Mouse (Mus musculus): ENCODE measurements at regions not wholly inside any gene's neighbourhood (a gene's known extent, or its start where the extent isn't known, plus 50 kb on each side); places are given as distances from the start of the nearest gene placed in this dataset.
"Not testable (repeated sequence)": the region's sequence is repeated elsewhere in the genome, so short reads cannot be mapped to it uniquely, and the experiment has no call there.

- no peak for DNase-seq (ENCODE audit: low read depth, low spot score)
Observed at GRCm38 (mm10) chr11:92228855-92229254, 651.5 kb upstream of the Kif2b start.

- no peak for DNase-seq (ENCODE audit: low read depth, low spot score)
Observed at GRCm38 (mm10) chr11:92208980-92209548, 631.7 kb upstream of the Kif2b start.

GRCm38 (mm10) chr11:92178393-92178792, 601.0 kb upstream of the Kif2b start:
- DNase-seq (ENCODE audit: low read depth, low spot score): not testable (repeated sequence)

DNA sequence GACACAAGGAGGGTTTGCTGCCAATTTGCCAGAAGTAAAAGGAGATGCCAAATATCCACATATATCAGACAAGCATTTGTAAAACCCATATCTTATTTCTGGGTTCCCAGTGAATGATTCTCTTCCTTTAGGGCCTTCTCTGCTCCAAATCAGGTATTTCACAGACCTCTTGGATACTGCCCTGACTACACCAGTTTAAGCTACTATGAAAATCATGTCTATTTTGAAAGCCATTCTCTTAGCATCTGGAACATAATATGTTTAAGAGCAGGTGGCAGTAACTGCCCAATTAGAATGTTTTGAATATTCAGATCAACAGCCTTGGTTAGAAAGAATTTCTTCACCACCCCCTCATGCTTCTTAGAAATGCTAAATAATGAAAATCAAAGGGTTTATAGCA, 575.8 kb upstream of the Kif2b start:
- no peak for DNase-seq (ENCODE audit: low read depth, low spot score)

- no peak for DNase-seq (ENCODE audit: low read depth, low spot score)
Observed at GRCm38 (mm10) chr11:92135677-92136076, 558.3 kb upstream of the Kif2b start.

- DNase-seq (ENCODE audit: low read depth, low spot score): no peak
Observed at GRCm38 (mm10) chr11:92134891-92135590, 557.7 kb upstream of the Kif2b start.

DNA sequence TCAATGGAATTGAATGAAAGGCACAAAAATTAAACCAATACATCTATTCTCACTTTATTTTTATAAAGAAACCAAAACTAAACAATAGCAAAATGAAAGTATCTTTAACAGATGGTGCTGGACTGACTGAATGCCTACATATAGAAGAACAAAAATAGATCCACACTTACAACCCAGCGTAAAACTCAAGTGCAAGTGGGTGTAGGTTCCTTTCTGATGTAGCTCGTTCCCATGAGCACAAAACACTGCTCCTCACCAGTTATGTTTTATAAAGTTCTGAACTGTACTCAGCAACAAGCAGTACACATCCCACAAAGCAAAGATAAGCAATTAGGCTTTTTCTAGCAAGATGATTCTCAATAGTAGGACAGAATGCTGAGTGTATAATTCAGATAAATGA, 507.4 kb upstream of the Kif2b start:
- DNase-seq (ENCODE audit: low read depth, low spot score): no peak

- peak; percentile 7 for DNase-seq (ENCODE audit: low read depth, low spot score)
Observed at GRCm38 (mm10) chr11:92041695-92042094, 464.3 kb upstream of the Kif2b start.

DNA sequence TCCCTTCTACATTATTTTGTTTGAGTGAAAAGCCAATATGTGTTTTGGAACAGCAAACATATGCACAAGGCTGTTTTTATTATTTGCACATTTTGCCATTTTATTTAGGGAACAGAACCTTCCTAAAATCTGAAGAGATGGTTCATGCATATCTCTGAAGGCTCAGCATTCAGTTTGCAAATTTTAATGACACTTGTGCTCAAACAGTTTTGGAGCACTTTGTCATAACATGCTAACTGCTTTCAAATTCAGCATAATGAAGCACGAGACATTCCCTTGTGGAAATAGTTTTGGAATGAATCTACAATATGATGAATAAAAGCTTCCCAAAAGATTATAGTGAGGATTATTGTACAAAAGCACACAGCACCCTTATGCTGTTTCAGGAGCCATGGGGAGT, 462.8 kb upstream of the Kif2b start:
- no peak for DNase-seq (ENCODE audit: low read depth, low spot score)

- no peak for DNase-seq (ENCODE audit: low read depth, low spot score)
Observed at GRCm38 (mm10) chr11:92018419-92018818, 441.1 kb upstream of the Kif2b start.

DNA sequence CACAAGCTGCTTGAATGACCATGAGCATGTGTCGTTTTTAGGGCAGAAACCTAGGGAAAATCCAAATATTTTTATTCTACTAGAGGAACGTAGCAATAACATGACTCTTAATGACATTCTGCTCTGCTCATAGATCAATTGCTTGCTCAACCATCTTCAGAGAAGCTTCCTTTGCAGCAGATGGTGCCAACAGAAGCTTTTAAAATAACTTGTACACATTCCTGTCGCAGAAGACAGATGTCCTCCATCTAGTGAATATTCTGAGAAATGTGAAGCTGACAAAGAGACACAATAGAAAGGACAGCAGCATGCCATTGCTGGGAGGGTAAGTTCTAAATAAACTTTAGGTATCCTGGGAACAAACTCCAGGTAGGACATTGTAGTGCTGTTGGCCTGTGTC, 433.9 kb upstream of the Kif2b start:
- no peak for DNase-seq (ENCODE audit: low read depth, low spot score)

DNA sequence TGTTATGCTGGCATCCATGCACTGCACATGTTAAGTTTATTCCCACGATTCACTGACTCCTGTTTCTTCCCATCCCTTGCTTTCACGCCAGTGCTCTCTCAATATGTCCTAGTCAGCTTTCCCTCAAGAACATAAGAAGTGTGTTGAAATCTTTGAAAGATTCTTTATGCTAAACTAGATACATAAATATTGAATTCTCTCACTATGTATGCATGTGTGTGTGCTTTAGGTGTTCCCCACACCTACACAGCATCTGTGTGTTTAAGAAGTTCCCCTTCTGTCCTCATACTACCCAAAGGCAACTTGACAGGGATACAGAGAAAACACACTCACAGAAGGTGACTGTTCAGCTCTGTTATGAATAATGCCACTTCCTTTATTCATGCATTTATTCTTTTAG, 418.2 kb upstream of the Kif2b start:
- no peak for DNase-seq (ENCODE audit: low read depth, low spot score)

- DNase-seq (ENCODE audit: low read depth, low spot score): no peak
Observed at GRCm38 (mm10) chr11:91969531-91969930, 392.2 kb upstream of the Kif2b start.

GRCm38 (mm10) chr11:91944336-91944735, 367.0 kb upstream of the Kif2b start:
- DNase-seq (ENCODE audit: low read depth, low spot score): no peak

Data from WW6 (cell line).